Mouse (Mus musculus) embryonic fibroblast, embryonic 13.5 days (primary cell): ENCODE results near the gene Cnp. TPM values are rescaled to one million over a fixed set of nuclear protein-coding genes. Genes with fewer than 3 reads are reported as not detected.
A peak's percentile ranks its signal among the peaks of the same experiment; 100 is the strongest.
"Not testable (repeated sequence)": the region's sequence is repeated elsewhere in the genome, so short reads cannot be mapped to it uniquely, and the experiment has no call there.

Experiments used
- H3K27ac ChIP-seq: 2 replicates; pipeline ENCODE4 v1.5.1; 2012; ENCODE audit warnings: low read length, control low read depth, inconsistent platforms; ENCODE audit not compliant: insufficient read depth
- H3K4me1 ChIP-seq: 2 replicates; pipeline ENCODE4 v1.6.1; 2011; ENCODE audit warnings: low read length; ENCODE audit not compliant: control insufficient read depth, insufficient read depth
- H3K4me3 ChIP-seq: 2 replicates; pipeline ENCODE4 v1.5.1; 2011; ENCODE audit warnings: mild to moderate bottlenecking, control low read depth, low read length; ENCODE audit not compliant: insufficient read depth
- CTCF ChIP-seq: IDR thresholded peaks from 2 replicates; pipeline ENCODE4 v1.5.1; 2011; ENCODE audit warnings: mild to moderate bottlenecking, control low read depth, low read length, moderate library complexity, borderline replicate concordance; ENCODE audit not compliant: insufficient read depth
- POLR2A ChIP-seq: IDR thresholded peaks from 2 replicates; pipeline ENCODE4 v1.6.1; 2011; ENCODE audit warnings: low read depth, mild to moderate bottlenecking, control low read depth, low read length, moderate library complexity
- polyA plus RNA-seq: library from polyadenylated mRNA; stranded (reverse); fragments of >200 nt; gene quantifications from 2 replicates; pipeline ENCODE4 v1.2.4, GENCODE M21; 2011; ENCODE audit warnings: low read depth; ENCODE audit not compliant: missing spikeins, insufficient read length

The Cnp gene
- 10.1 and 10.6 TPM in 2 replicates for polyA plus RNA-seq

- TF ChIP-seq POLR2A (peak; percentile 61), CTCF (no peak)
- Histone ChIP-seq H3K4me3 (peak within 1 kb of the TSS; percentile 57), H3K4me1 (no peaks in the 10 kb centered on the region; the same call in 1 of the 2 replicates), H3K27ac (peak within 1 kb of the TSS; percentile 17; the same call in 1 of the 2 replicates)
Measured at GRCm38 (mm10) chr11:100574708-100575483, at the start of gene Cnp. Cnp (plus strand) TSS chr11:100574904.

- Histone ChIP-seq H3K4me1 (peaks cover 12% of the 10 kb centered on the region; the same call in 1 of the 2 replicates), H3K4me3 (peak overlapping the region; percentile 93), H3K27ac (no peak overlapping the region)
- TF ChIP-seq CTCF (no peak), POLR2A (no peak)
Measured at GRCm38 (mm10) chr11:100524987-100525630, 49.6 kb upstream of the Cnp start.

- no peak for TF ChIP-seq POLR2A
- no peak for TF ChIP-seq CTCF
- H3K4me3 ChIP-seq = peak overlapping the region; percentile 93
- H3K4me1 ChIP-seq = peaks cover 12% of the 10 kb centered on the region; the same call in 1 of the 2 replicates
- H3K27ac ChIP-seq = no peak overlapping the region
Measured at GRCm38 (mm10) chr11:100526052-100526816, 48.5 kb upstream of the Cnp start.

- H3K27ac ChIP-seq = peak overlapping the region; percentile 19; the same call in 1 of the 2 replicates
- H3K4me1 ChIP-seq = peaks cover 12% of the 10 kb centered on the region; the same call in 1 of the 2 replicates
- TF ChIP-seq CTCF = peak; percentile 33; the same call in 1 of the 2 replicates
- no peak for TF ChIP-seq POLR2A
- peak overlapping the region; percentile 93 for H3K4me3 ChIP-seq
Measured at GRCm38 (mm10) chr11:100527066-100527457, 47.6 kb upstream of the Cnp start.

- TF ChIP-seq CTCF (no peak), POLR2A (peak; percentile 99)
- H3K4me3 ChIP-seq = peak within 1 kb of the TSS; percentile 93
- H3K27ac ChIP-seq = peak within 1 kb of the TSS; percentile 53
- H3K4me1 ChIP-seq = peaks cover 12% of the 10 kb centered on the region; the same call in 1 of the 2 replicates
Measured at GRCm38 (mm10) chr11:100527458-100528374, 47.0 kb upstream of the Cnp start, which contains the start of gene Acly. Acly (minus strand) TSS chr11:100528000.

DNA sequence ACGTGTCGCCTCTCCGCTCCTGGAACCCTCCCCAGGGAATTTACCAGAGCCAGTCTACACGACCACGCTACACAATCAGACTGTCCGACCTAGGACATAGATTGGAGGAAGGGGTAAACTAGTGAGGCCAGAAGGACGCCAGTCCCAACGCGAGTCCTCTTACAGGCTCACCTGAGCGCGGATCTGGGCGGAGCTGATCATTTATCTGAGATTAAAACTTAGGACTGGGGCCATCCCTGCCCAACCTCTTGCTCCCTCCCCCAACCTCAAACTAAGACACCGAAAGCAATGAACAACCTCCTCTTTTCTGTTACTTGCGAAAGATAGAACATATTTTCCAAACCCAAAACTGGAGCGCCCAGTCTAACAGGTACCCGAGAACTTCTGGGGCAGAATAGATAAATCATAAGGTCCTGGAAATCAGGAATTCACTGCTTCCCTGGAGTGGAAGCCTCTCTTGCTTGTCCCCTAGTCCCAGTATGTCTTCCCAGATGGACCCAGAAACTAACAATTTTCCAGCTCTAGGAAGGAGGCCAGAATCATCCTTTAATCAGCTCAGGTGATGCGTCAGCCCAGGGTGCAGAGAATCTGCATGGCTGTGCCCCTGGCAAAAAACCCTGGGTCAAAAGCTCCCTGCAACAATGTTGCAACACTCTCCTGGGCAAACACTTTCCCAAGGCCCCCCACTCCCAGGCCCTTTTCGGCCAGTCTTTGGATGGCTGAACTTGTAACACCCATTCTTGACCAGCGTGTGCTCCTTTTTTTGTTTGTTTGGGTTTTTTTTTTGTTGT lies 46.1 kb upstream of the Cnp start:
- TF ChIP-seq CTCF = no peak
- no peak for TF ChIP-seq POLR2A
- Histone ChIP-seq H3K4me3 (peak overlapping the region; percentile 20), H3K4me1 (peaks cover 12% of the 10 kb centered on the region; the same call in 1 of the 2 replicates), H3K27ac (peak overlapping the region; percentile 53)

DNA sequence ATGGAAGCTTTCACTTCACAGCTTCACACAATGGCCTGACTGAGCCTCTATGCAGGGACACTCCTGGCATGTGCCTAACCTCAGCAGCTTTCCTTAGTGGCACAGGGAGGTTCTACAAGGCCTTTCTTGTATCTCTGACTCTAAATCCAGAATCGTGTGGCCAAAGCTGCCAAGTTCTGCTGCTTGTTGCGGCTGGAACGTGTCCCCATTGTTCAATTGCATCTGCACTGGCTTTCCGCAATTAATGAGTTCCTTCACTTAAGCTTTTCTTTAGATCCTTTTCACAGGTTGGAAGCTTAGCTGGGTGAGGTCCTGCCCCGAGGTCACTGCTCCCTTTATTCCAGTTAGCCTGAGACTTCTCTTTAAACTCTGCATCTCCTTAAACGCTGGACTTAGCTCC lies 40.8 kb upstream of the Cnp start:
- no peak for TF ChIP-seq CTCF
- TF ChIP-seq POLR2A = no peak
- Histone ChIP-seq H3K27ac (no peak overlapping the region), H3K4me1 (no peaks in the 10 kb centered on the region), H3K4me3 (no peak overlapping the region)

- H3K4me3 ChIP-seq, H3K27ac ChIP-seq, H3K4me1 ChIP-seq: not testable (repeated sequence)
Measured at GRCm38 (mm10) chr11:100534411-100534810, 40.3 kb upstream of the Cnp start.

GRCm38 (mm10) chr11:100534821-100535220 lies 39.9 kb upstream of the Cnp start:
- not testable (repeated sequence) for H3K4me3 ChIP-seq, H3K4me1 ChIP-seq, H3K27ac ChIP-seq
